Mouse (Mus musculus) hindbrain, embryonic 11.5 days (tissue): ENCODE measurements at regions not wholly inside any gene's neighbourhood (a gene's known extent, or its start where the extent isn't known, plus 50 kb on each side); places are given as distances from the start of the nearest gene placed in this dataset.

Source experiments
- ATAC-seq: fragments of 200-750 bp; cut with Nextera tagmentation; 2 replicates; pipeline ENCODE4 v1.8.0; 2017; ENCODE audit warnings: mild to moderate bottlenecking, moderate TSS enrichment, moderate library complexity; ENCODE audit not compliant: low FRiP score
- DNase-seq: peaks from one replicate; pipeline ENCODE4 v3.0.0-alpha.2; 2015; ENCODE audit warnings: low spot score
- H3K27ac ChIP-seq: fragments of 300-500 bp; sonication (generic); 2 replicates; pipeline ENCODE4 v1.5.1; 2014; ENCODE audit warnings: mild to moderate bottlenecking, low read depth, low read length
- H3K27me3 ChIP-seq: fragments of 300-500 bp; sonication (generic); 2 replicates; pipeline ENCODE4 v1.6.1; 2014; ENCODE audit warnings: mild to moderate bottlenecking, low read length, moderate library complexity, mixed read lengths; ENCODE audit not compliant: control insufficient read depth, insufficient read depth
- H3K36me3 ChIP-seq: fragments of 300-500 bp; sonication (generic); 2 replicates; pipeline ENCODE4 v1.6.1; 2014; ENCODE audit warnings: mild to moderate bottlenecking, low read length, moderate library complexity, mixed read lengths; ENCODE audit not compliant: control insufficient read depth, insufficient read depth
- H3K4me1 ChIP-seq: fragments of 300-500 bp; sonication (generic); replicated peaks from 2 replicates; pipeline ENCODE4 v1.6.1; 2014; ENCODE audit warnings: low read length, mixed read lengths; ENCODE audit not compliant: control insufficient read depth, insufficient read depth
- H3K4me2 ChIP-seq: fragments of 300-500 bp; sonication (generic); replicated peaks from 2 replicates; pipeline ENCODE4 v1.6.1; 2014; ENCODE audit warnings: mild to moderate bottlenecking, low read depth, low read length
- H3K4me3 ChIP-seq: fragments of 300-500 bp; sonication (generic); 2 replicates; pipeline ENCODE4 v1.5.1; 2014; ENCODE audit warnings: low read depth, low read length
- H3K9ac ChIP-seq: fragments of 300-500 bp; sonication (generic); 2 replicates; pipeline ENCODE4 v1.6.1; 2014; ENCODE audit warnings: low read depth, low read length
- H3K9me3 ChIP-seq: fragments of 300-500 bp; sonication (generic); 2 replicates; pipeline ENCODE4 v1.6.1; 2016; ENCODE audit warnings: low read length; ENCODE audit not compliant: control insufficient read depth
- WGBS: fragments of 180-500 bp; shearing (Covaris S2); extraction: QIAGEN DNeasy Blood & Tissue Kit; methylation state at CpG from one replicate; pipeline ENCODE4 v1.1.7; 2014; 5-methylcytosine and 5-hydroxymethylcytosine counted together

DNA sequence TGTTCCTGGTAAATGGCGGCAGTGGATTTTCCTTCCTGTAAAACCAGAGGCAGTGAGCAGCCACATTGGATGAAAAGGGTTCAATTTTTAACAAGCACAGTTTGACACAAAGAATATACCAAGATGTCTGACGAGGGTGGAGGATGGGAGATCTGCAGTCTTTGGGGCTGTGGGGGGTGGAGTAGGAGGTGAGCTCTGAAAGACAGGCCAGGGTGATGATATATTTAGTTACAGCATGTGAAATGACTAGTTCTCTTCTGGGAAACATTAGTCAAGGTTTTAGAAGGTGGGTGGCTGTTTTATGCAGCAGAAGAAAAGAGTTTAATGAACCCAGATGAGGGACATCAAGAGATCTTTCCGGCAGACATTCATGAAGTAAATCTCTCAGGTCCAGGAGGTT lies 170.0 kb upstream of the Rxfp2 start:
- DNase-seq: no peak
- ATAC-seq: no peak
- no peaks in the 10 kb centered on the region for H3K4me1 ChIP-seq
- no peak overlapping the region for H3K4me2 ChIP-seq
- H3K9ac ChIP-seq: no peak overlapping the region
- H3K27me3 ChIP-seq: no peaks in the 10 kb centered on the region
- no peaks in the 10 kb centered on the region for H3K9me3 ChIP-seq
- 82% methylated on average over 3 of the region's 3 CpGs for WGBS
- no peak overlapping the region for H3K27ac ChIP-seq
- no peaks in the 10 kb centered on the region for H3K36me3 ChIP-seq
- H3K4me3 ChIP-seq: no peak overlapping the region

DNA sequence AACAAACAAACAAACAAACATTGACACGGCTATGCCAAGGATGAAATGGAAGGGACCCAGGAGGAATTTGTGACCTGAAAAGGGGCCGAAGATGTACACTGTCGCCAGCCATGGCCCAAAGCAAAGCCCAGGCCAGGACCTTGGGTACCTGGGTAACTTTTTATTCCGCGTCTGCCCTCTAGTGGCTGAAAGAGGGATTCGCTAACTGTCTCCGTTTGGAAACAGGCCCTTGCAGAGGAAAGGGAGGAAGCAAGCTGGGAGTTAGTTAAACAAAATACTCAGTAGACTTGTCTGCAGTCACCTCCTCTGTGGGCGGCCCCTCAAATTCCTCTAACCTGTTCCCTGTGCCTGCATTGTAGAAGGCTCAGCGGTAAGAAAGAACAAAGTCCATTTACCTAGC lies 167.5 kb upstream of the Rxfp2 start:
- no peaks in the 10 kb centered on the region for H3K9me3 ChIP-seq

DNA sequence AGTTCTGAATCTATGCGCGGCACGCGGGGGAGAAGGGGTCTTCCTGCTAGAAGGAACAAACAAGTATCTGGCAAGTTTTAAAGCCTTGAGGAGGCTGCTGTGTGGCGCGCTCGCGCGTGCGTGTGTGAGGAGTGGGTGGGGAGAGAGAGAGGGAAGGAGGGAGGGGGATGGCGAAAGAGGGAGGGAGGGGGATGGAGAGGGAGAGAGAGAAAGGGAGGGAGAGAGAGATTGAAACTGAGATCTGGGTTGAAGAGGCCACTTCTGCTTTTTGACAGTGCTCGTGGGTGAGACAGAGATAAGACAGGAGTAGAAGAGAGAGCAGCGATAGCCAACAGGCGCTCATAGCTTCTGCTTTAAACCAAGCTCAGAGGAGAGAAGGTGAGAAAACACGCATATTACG lies 166.0 kb upstream of the Rxfp2 start:
- H3K4me3 ChIP-seq: no peak overlapping the region
- no peak overlapping the region for H3K27ac ChIP-seq
- no peaks in the 10 kb centered on the region for H3K36me3 ChIP-seq
- H3K9ac ChIP-seq: no peak overlapping the region
- WGBS: 64% methylated on average over 16 of the region's 16 CpGs
- H3K4me1 ChIP-seq: no peaks in the 10 kb centered on the region
- H3K4me2 ChIP-seq: no peak overlapping the region
- H3K27me3 ChIP-seq: no peaks in the 10 kb centered on the region
- no peak for ATAC-seq
- H3K9me3 ChIP-seq: no peaks in the 10 kb centered on the region
- DNase-seq: no peak

More for the DNA sequence above, 167.5 kb upstream of the Rxfp2 start:
- Histone ChIP-seq H3K27me3 (no peaks in the 10 kb centered on the region), H3K36me3 (no peaks in the 10 kb centered on the region), H3K9ac (no peak overlapping the region), H3K4me2 (no peak overlapping the region), H3K4me3 (no peak overlapping the region), H3K27ac (no peak overlapping the region), H3K4me1 (no peaks in the 10 kb centered on the region)
- DNase-seq: peak; percentile 86
- 13% methylated on average over 9 of the region's 9 CpGs for WGBS
- peak; percentile 56; the same call in 1 of the 2 replicates for ATAC-seq

DNA sequence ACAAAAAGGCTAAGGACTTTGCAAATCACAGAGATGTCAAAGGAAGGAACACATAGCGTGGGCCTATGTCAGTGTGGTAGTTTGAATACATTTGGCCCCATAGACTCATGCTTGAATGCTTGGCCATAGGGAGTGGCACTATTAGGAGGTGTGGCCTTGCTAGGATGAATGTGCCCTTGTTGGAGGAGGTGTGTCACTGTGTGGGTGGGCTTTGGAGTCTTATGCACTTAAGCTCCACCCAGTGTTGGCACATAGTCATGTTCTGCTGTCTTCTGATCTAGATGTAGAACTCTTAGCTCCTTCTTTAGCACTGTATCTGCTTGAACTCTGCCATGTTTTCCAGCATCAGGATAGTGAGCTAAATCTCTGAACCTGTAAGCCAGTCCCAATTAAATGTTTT lies 162.4 kb upstream of the Rxfp2 start:
- no peaks in the 10 kb centered on the region for H3K27me3 ChIP-seq
- WGBS: 84% methylated on average over 1 of the region's 1 CpGs
- H3K4me1 ChIP-seq: no peaks in the 10 kb centered on the region
- ATAC-seq (no peak), DNase-seq (no peak)
- no peaks in the 10 kb centered on the region for H3K36me3 ChIP-seq
- H3K27ac ChIP-seq: no peak overlapping the region
- no peak overlapping the region for H3K4me3 ChIP-seq
- H3K9ac ChIP-seq: no peak overlapping the region
- no peak overlapping the region for H3K4me2 ChIP-seq
- H3K9me3 ChIP-seq: no peaks in the 10 kb centered on the region

DNA sequence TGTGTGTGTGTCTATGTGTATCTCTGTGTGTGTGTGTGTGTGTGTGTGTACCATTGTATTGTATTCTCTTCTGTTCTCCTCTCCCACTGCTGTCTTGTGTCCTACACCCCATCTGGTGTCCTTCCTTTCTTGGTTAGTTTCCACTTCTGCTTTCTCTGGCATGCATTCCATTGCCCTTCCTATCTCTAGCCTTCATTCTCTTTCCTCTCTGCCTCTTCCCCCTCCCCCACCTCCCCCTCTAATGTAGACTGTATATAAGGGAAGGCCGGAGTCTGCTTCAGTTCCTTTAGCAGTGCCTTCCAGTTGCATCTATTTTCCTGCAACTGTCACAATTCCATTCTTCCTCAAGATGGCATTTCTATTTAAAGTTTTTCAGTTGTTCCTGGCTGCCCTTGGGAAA lies 161.5 kb upstream of the Rxfp2 start:
- Histone ChIP-seq H3K4me1 (no peaks in the 10 kb centered on the region), H3K4me3 (no peak overlapping the region), H3K9me3 (no peaks in the 10 kb centered on the region), H3K36me3 (no peaks in the 10 kb centered on the region), H3K27ac (no peak overlapping the region), H3K9ac (no peak overlapping the region), H3K27me3 (no peaks in the 10 kb centered on the region), H3K4me2 (no peak overlapping the region)
- DNase-seq (no peak), ATAC-seq (no peak)
- 61% methylated on average over 1 of the region's 1 CpGs for WGBS

DNA sequence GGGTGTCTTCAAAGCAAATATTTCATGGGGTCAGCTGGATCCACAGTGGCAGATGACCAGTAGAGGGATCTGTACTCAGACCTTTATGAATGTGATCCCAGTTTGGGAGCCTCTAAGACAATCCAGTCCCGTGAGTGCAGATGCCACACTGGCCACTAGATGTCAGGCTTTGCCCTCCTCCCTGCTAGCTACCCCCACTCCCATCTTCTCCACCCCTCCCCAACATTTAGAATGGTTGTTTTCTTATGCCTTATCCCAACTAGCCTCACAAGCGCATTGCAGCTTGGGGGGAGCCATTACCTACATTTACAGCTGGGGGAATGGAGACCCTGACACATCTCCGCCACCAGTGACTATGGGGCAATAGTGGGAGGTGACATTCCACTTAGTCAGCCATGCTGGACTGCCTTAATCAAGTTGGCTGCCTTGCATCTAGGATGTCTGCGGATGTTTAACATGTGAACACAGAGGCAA lies 156.9 kb upstream of the Rxfp2 start:
- Histone ChIP-seq H3K4me3 (no peak overlapping the region), H3K27me3 (no peaks in the 10 kb centered on the region), H3K4me2 (no peak overlapping the region), H3K9ac (no peak overlapping the region), H3K4me1 (no peaks in the 10 kb centered on the region), H3K36me3 (no peaks in the 10 kb centered on the region), H3K9me3 (no peaks in the 10 kb centered on the region), H3K27ac (no peak overlapping the region)
- 42% methylated on average over 4 of the region's 4 CpGs for WGBS
- ATAC-seq (peak; percentile 77), DNase-seq (peak; percentile 75)

DNA sequence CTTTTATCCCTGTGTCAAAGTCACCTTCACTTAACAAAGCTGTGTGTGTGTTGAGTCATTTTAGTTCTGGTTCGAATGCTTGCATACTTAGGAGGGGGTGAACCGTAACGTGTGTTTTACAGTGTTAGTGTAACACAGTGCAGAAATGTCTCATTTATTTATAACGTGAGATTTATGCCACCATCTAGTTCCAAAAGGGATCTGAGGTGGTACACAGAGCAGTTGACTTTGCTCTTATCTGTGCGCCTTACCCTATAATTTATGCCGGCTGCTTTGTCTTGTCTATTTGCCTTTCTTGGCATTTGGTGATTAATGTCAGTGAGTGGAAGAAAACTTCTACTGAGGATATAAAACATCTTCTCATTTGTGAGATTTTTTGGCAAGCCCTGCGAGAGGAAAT lies 150.5 kb upstream of the Rxfp2 start:
- ATAC-seq (no peak), DNase-seq (no peak)
- WGBS: 84% methylated on average over 7 of the region's 7 CpGs
- no peak overlapping the region for H3K9ac ChIP-seq
- no peaks in the 10 kb centered on the region for H3K36me3 ChIP-seq
- H3K4me1 ChIP-seq: no peaks in the 10 kb centered on the region
- no peaks in the 10 kb centered on the region for H3K9me3 ChIP-seq
- no peak overlapping the region for H3K27ac ChIP-seq
- H3K4me3 ChIP-seq: no peak overlapping the region
- no peaks in the 10 kb centered on the region for H3K27me3 ChIP-seq
- no peak overlapping the region for H3K4me2 ChIP-seq

DNA sequence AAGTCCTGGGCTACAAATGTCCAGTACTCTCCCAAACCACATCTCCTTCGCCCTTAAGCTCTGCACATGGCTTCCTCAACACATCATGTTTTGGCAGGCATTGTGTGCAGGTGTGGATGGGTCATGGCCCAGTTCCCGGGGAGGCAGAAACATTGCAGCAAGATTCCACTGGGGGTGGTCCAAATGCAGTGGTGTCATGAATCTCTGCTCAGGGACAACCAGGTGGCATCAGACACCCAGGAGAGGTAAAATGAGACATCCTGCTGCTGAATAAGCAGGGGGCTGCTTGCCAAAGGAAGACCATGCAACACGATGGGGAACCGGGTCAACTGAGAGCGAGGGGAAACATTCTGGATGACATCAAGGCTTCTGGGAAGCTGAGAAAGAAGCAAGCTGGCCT lies 149.0 kb upstream of the Rxfp2 start:
- no peaks in the 10 kb centered on the region for H3K36me3 ChIP-seq
- no peak overlapping the region for H3K9ac ChIP-seq
- H3K27me3 ChIP-seq: no peaks in the 10 kb centered on the region
- ATAC-seq: no peak
- H3K4me2 ChIP-seq: no peak overlapping the region
- H3K27ac ChIP-seq: no peak overlapping the region
- no peaks in the 10 kb centered on the region for H3K9me3 ChIP-seq
- no peak for DNase-seq
- H3K4me3 ChIP-seq: no peak overlapping the region
- 89% methylated on average over 5 of the region's 5 CpGs for WGBS
- no peaks in the 10 kb centered on the region for H3K4me1 ChIP-seq

DNA sequence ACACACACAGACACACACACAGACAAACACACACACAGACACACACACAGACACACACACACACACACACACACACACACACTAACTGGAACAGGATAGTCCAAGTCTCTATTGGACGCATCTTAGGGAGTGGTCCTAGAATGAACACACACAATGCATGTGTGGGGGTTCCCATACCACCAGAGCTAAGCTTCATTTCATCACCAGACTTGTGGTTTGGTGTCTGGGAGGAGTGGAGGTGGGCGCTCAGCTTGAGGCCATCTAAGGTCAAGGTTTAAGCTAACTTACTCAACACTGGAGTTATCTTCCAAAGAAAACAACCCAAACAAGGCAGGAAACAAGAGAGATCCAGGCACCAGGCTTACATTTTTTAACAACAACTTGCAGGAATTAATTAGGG lies 147.9 kb upstream of the Rxfp2 start:
- Histone ChIP-seq H3K9ac (no peak overlapping the region), H3K27ac (no peak overlapping the region), H3K4me2 (no peak overlapping the region), H3K27me3 (no peaks in the 10 kb centered on the region), H3K9me3 (no peaks in the 10 kb centered on the region), H3K4me3 (no peak overlapping the region), H3K4me1 (no peaks in the 10 kb centered on the region), H3K36me3 (no peaks in the 10 kb centered on the region)
- DNase-seq: no peak
- ATAC-seq: no peak
- WGBS: 77% methylated on average over 2 of the region's 2 CpGs
